Mouse (Mus musculus) gastrocnemius, adult 18-20 months (tissue): ENCODE results near the gene Crlf1. TPM values are rescaled to one million over a fixed set of nuclear protein-coding genes. Genes with fewer than 3 reads are reported as not detected.

ENCODE experiments used
- DNase-seq: peaks from one replicate; pipeline ENCODE4 v3.0.0; 2021; ENCODE audit warnings: low spot score
- total RNA-seq, 2 experiments: library from RNA; stranded (reverse); gene quantifications; 2 replicates each; pipeline ENCODE4 v1.2.3; 2021

The Crlf1 gene
- total RNA-seq, 2 experiments from 2014 or later: 2.8 to 2.9 TPM

- DNase-seq: no peak
These were observed 26.1 kb downstream of the Crlf1 start for GRCm38 (mm10) chr8:70519043-70519442.

GRCm38 (mm10) chr8:70519606-70520005 lies 26.6 kb downstream of the Crlf1 start:
- DNase-seq: no peak

GRCm38 (mm10) chr8:70522592-70523403 lies 29.8 kb downstream of the Crlf1 start:
- DNase-seq: peak; percentile 96

- DNase-seq: no peak
These were observed 34.2 kb downstream of the Crlf1 start for GRCm38 (mm10) chr8:70527111-70527511.

GRCm38 (mm10) chr8:70527512-70528181 lies 34.7 kb downstream of the Crlf1 start, which contains the start of the genes Fkbp8 and Kxd1:
Gene Fkbp8 (plus strand): TSS chr8:70527724.
Gene Kxd1 (minus strand): TSS chr8:70527956.
- peak; percentile 98 for DNase-seq

- DNase-seq: no peak
These were observed 35.3 kb downstream of the Crlf1 start for GRCm38 (mm10) chr8:70528182-70528797.

GRCm38 (mm10) chr8:70529299-70529698 lies 36.3 kb downstream of the Crlf1 start:
- DNase-seq: no peak

GRCm38 (mm10) chr8:70529741-70530161 lies 36.8 kb downstream of the Crlf1 start:
- no peak for DNase-seq

GRCm38 (mm10) chr8:70530314-70530713 lies 37.4 kb downstream of the Crlf1 start:
- no peak for DNase-seq

GRCm38 (mm10) chr8:70534281-70534680 lies 41.3 kb downstream of the Crlf1 start:
- DNase-seq: no peak

GRCm38 (mm10) chr8:70535221-70535620 lies 42.3 kb downstream of the Crlf1 start:
- no peak for DNase-seq

- DNase-seq: no peak
These were observed 42.7 kb downstream of the Crlf1 start for GRCm38 (mm10) chr8:70535701-70536100.

GRCm38 (mm10) chr8:70538024-70538579 lies 45.1 kb downstream of the Crlf1 start:
- DNase-seq: peak; percentile 68

- DNase-seq: peak; percentile 100
These were observed 45.7 kb downstream of the Crlf1 start for GRCm38 (mm10) chr8:70538633-70539076.

- DNase-seq: peak; percentile 99
These were observed 46.3 kb downstream of the Crlf1 start, which contains the start of gene Ell for GRCm38 (mm10) chr8:70539077-70539813. Gene Ell (plus strand): TSS chr8:70539457.

GRCm38 (mm10) chr8:70540013-70540506 lies 47.1 kb downstream of the Crlf1 start:
- no peak for DNase-seq

- peak; percentile 43 for DNase-seq
These were observed 47.6 kb downstream of the Crlf1 start for GRCm38 (mm10) chr8:70540507-70541071.

GRCm38 (mm10) chr8:70541081-70541480 lies 48.1 kb downstream of the Crlf1 start:
- DNase-seq: peak; percentile 30

GRCm38 (mm10) chr8:70544200-70544687 lies 51.3 kb downstream of the Crlf1 start:
- DNase-seq: peak; percentile 49

GRCm38 (mm10) chr8:70546412-70546811 lies 53.5 kb downstream of the Crlf1 start:
- DNase-seq: no peak
